Mouse (Mus musculus) MEL (cell line): ENCODE measurements around the gene Slc13a3.

ENCODE experiments used
- ELF1 ChIP-seq: IDR thresholded peaks from 2 replicates; pipeline ENCODE4 v1.6.1; 2014; ENCODE audit warnings: low read depth, mild to moderate bottlenecking, inconsistent platforms, low read length, improper control_type of control experiment, moderate library complexity
- EP300 ChIP-seq, 2 experiments: IDR thresholded peaks; 2 replicates each; pipeline ENCODE4 v1.6.1; 2011; ENCODE audit warnings: improper control_type of control experiment in 2 of 2, low read length in 2 of 2, low read depth in 1 of 2, mild to moderate bottlenecking in 1 of 2
- ETS1 ChIP-seq: IDR thresholded peaks from 2 replicates; pipeline ENCODE4 v1.6.1; 2012; ENCODE audit warnings: low read depth, mild to moderate bottlenecking, inconsistent platforms, low read length, improper control_type of control experiment, moderate library complexity
- MAZ ChIP-seq: IDR thresholded peaks from 2 replicates; pipeline ENCODE4 v1.6.1; 2012; ENCODE audit warnings: low read depth, mild to moderate bottlenecking, inconsistent platforms, low read length, improper control_type of control experiment
- MXI1 ChIP-seq: IDR thresholded peaks from 2 replicates; pipeline ENCODE4 v1.6.1; 2011; ENCODE audit warnings: mild to moderate bottlenecking, low read depth, low read length, improper control_type of control experiment
- NELFE ChIP-seq: IDR thresholded peaks from 2 replicates; pipeline ENCODE4 v1.6.1; 2011; ENCODE audit warnings: low read depth, low read length, improper control_type of control experiment
- POLR2A ChIP-seq, 2 experiments: IDR thresholded peaks; 2 replicates each; pipeline ENCODE4 v1.6.1; 2011 to 2012; ENCODE audit warnings: low read length in 2 of 2, mild to moderate bottlenecking in 2 of 2, control low read depth in 1 of 2, improper control_type of control experiment in 1 of 2, low read depth in 1 of 2, moderate library complexity in 1 of 2; ENCODE audit not compliant: control insufficient read depth in 1 of 2, insufficient read depth in 1 of 2, poor library complexity in 1 of 2
- POLR2AphosphoS5 ChIP-seq: IDR thresholded peaks from 2 replicates; pipeline ENCODE4 v1.6.1; 2012; ENCODE audit warnings: low read depth, borderline replicate concordance, mild to moderate bottlenecking, inconsistent platforms, low read length, moderate library complexity, mixed read lengths
- USF1 ChIP-seq: IDR thresholded peaks from 2 replicates; pipeline ENCODE4 v1.6.1; 2014; ENCODE audit warnings: low read depth, mild to moderate bottlenecking, inconsistent platforms, low read length, improper control_type of control experiment, moderate library complexity

- TF ChIP-seq ETS1, result no peak
- no peak for TF ChIP-seq POLR2AphosphoS5
- no peak for TF ChIP-seq MAZ
- no peak for TF ChIP-seq POLR2A (IDR thresholded peaks at IDR 0.05; ENCODE audit: control insufficient read depth in 1 of 2, insufficient read depth in 1 of 2, low read depth in 1 of 2, low read length in 2 of 2, poor library complexity in 1 of 2)
- TF ChIP-seq MXI1, result no peak
- TF ChIP-seq EP300 (IDR thresholded peaks at IDR 0.05; ENCODE audit: low read depth in 1 of 2, low read length in 2 of 2), result no peak
- TF ChIP-seq ELF1, result no peak
- TF ChIP-seq NELFE, result no peak
- TF ChIP-seq USF1, result no peak
Measured at GRCm38 (mm10) chr2:165438881-165439280, 34.1 kb downstream of the Slc13a3 start.
